Mouse (Mus musculus): ENCODE data around the gene Foxo1.

DNA sequence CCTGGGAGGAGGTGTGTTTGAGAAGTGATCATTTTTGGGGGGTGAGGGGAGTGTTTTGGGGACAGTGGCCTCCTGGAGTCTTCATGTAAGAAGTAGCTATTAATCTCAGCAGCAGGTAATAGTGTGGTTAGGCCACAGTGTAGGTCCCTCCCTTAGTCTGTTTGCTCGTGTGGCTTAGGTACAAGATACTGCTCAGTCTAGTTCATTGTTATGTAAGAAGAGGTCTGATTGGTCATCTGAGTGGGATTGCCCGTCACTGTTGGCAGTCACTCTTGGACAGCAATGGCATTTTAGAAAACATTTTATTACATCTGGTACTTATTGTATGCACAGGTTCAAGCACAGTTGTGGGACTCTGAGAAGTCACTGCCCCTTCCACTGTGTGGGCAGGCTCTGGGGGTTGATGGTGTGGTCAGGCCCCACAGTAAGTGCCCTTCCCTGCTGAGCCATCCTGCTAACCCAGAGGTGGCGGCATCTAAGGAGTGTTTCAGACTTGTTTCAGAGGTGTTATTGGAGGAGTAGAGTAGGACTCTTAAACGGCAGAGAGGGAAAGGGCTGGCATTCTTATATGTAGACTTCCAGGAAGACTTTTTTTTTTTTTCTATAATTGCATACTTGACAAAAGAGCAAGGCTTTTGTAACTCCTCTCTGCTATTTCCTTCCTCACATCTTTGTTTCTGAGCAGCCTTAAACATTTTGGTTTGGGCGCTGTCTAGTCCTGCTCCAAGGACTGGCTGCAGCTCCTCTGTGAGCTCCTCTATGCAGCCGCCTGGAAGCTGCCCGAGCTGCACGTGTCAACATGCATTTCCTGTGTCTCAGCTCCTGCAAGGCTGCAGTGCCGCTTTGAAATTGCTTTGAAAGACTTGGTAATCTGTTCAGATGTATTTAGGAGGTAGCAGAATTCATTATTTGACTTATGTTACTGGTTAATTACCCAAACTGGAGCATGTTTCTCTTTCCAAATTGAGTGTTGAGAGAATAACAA, 54.6 kb downstream of the Foxo1 start:
- TF ChIP-seq POLR2A (IDR thresholded peaks at IDR 0.05; ENCODE audit: low read depth, low read length): no peak
- no peak for TF ChIP-seq CTCF (IDR thresholded peaks at IDR 0.05; ENCODE audit: extremely low read depth, insufficient read length, insufficient replicate concordance, low read depth, low read length)

All from small intestine, adult 2 months (tissue).